In genomic region chr12:5120249-5120648, GRCm38 (mm10) we compare ENCODE assay signal across 8 mouse cellular contexts.
A peak's percentile ranks its signal among the peaks of the same experiment; 100 is the strongest.
DNase-seq lines count a peak whose midpoint lies in the region; ATAC-seq lines count a peak whose summit lies in the region.

No protein-coding gene starts in this region.

- peaks cover 11% of the 10 kb centered on the region; the same call in 1 of the 2 replicates for H3K4me1 ChIP-seq in kidney, embryonic 14.5 days (ENCODE audit: control insufficient read depth, insufficient read depth, low read length)
- H3K4me1 ChIP-seq in embryonic facial prominence, embryonic 12.5 days, result 0 out of 2 replicates have a peak, but pooled peaks cover 6% of the 10 kb centered on the region
- peaks cover 16% of the 10 kb centered on the region for H3K4me1 ChIP-seq in hindbrain, embryonic 12.5 days
- peaks cover 18% of the 10 kb centered on the region for H3K4me1 ChIP-seq in midbrain, embryonic 14.5 days (ENCODE audit: control insufficient read depth, insufficient read depth, low read length)

- peak; percentile 32; the same call in 1 of the 2 replicates for ATAC-seq in kidney, embryonic 14.5 days (ENCODE audit: low FRiP score, low TSS enrichment)
- no peak for ATAC-seq in embryonic facial prominence, embryonic 12.5 days (ENCODE audit: insufficient number of reproducible peaks, insufficient read depth, low FRiP score, low TSS enrichment)
- 0 out of 2 replicates have a peak, but pooled peaks have one; percentile 21 for ATAC-seq in hindbrain, embryonic 12.5 days (ENCODE audit: low FRiP score)
- ATAC-seq in midbrain, embryonic 14.5 days (ENCODE audit: low FRiP score, low TSS enrichment), result no peak
- no peak for ATAC-seq in megakaryocyte-erythroid progenitor cell, adult 5-6 weeks (replicated peaks; ENCODE audit: low FRiP score, low TSS enrichment, poor library complexity, severe bottlenecking)

- H3K9ac ChIP-seq in kidney, embryonic 14.5 days (ENCODE audit: low read depth, low read length), result no peak overlapping the region
- no peak overlapping the region for H3K9ac ChIP-seq in embryonic facial prominence, embryonic 12.5 days
- no peak overlapping the region for H3K9ac ChIP-seq in hindbrain, embryonic 12.5 days
- no peak overlapping the region for H3K9ac ChIP-seq in midbrain, embryonic 14.5 days (replicated peaks; ENCODE audit: low read length)

- WGBS in kidney, embryonic 14.5 days, result 41% methylated on average over 6 of the region's 6 CpGs
- 63% methylated on average over 6 of the region's 6 CpGs for WGBS in embryonic facial prominence, embryonic 12.5 days
- WGBS in hindbrain, embryonic 12.5 days, result 63% methylated on average over 6 of the region's 6 CpGs
- 67% methylated on average over 6 of the region's 6 CpGs for WGBS in midbrain, embryonic 14.5 days

- H3K9me3 ChIP-seq in kidney, embryonic 14.5 days (ENCODE audit: control insufficient read depth, low read length), result no peaks in the 10 kb centered on the region
- no peaks in the 10 kb centered on the region for H3K9me3 ChIP-seq in embryonic facial prominence, embryonic 12.5 days
- no peaks in the 10 kb centered on the region for H3K9me3 ChIP-seq in hindbrain, embryonic 12.5 days (replicated peaks)
- no peaks in the 10 kb centered on the region for H3K9me3 ChIP-seq in midbrain, embryonic 14.5 days (ENCODE audit: control insufficient read depth, low read length)

- H3K4me3 ChIP-seq in kidney, embryonic 14.5 days (ENCODE audit: low read length), result no peak overlapping the region
- no peak overlapping the region for H3K4me3 ChIP-seq in embryonic facial prominence, embryonic 12.5 days
- H3K4me3 ChIP-seq in hindbrain, embryonic 12.5 days, result no peak overlapping the region
- H3K4me3 ChIP-seq in midbrain, embryonic 14.5 days (replicated peaks; ENCODE audit: low read depth, low read length), result no peak overlapping the region

- no peaks in the 10 kb centered on the region for H3K36me3 ChIP-seq in kidney, embryonic 14.5 days (ENCODE audit: control insufficient read depth, insufficient read depth, low read length)
- 0 out of 2 replicates have a peak, but pooled peaks cover 3% of the 10 kb centered on the region for H3K36me3 ChIP-seq in embryonic facial prominence, embryonic 12.5 days
- H3K36me3 ChIP-seq in hindbrain, embryonic 12.5 days, result no peaks in the 10 kb centered on the region
- no peaks in the 10 kb centered on the region for H3K36me3 ChIP-seq in midbrain, embryonic 14.5 days (ENCODE audit: control insufficient read depth, insufficient read depth, low read length)

- DNase-seq in kidney, postnatal 10 days, result no peak
- no peak for DNase-seq in midbrain, embryonic 14.5 days
- DNase-seq in spleen, adult 12 weeks (ENCODE audit: low spot score), result no peak
- no peak for DNase-seq in left cerebral cortex, adult 9 months (ENCODE audit: low spot score in 2 of 2)

- H3K27me3 ChIP-seq in kidney, embryonic 14.5 days (ENCODE audit: control insufficient read depth, insufficient read depth, low read length), result no peaks in the 10 kb centered on the region
- H3K27me3 ChIP-seq in embryonic facial prominence, embryonic 12.5 days, result no peaks in the 10 kb centered on the region
- no peaks in the 10 kb centered on the region for H3K27me3 ChIP-seq in hindbrain, embryonic 12.5 days
- H3K27me3 ChIP-seq in midbrain, embryonic 14.5 days (ENCODE audit: control insufficient read depth, insufficient read depth, low read length), result no peaks in the 10 kb centered on the region

- peak overlapping the region; percentile 43; the same call in 1 of the 2 replicates for H3K27ac ChIP-seq in kidney, embryonic 14.5 days (ENCODE audit: low read depth, low read length)
- no peak overlapping the region for H3K27ac ChIP-seq in embryonic facial prominence, embryonic 12.5 days
- no peak overlapping the region; the same call in 1 of the 2 replicates for H3K27ac ChIP-seq in hindbrain, embryonic 12.5 days
- peak overlapping the region; percentile 41; the same call in 1 of the 2 replicates for H3K27ac ChIP-seq in midbrain, embryonic 14.5 days (replicated peaks; ENCODE audit: low read depth, low read length)

- peak overlapping the region; percentile 38 for H3K4me2 ChIP-seq in kidney, embryonic 14.5 days (replicated peaks; ENCODE audit: low read depth, low read length)
- H3K4me2 ChIP-seq in embryonic facial prominence, embryonic 12.5 days (replicated peaks), result peak overlapping the region; percentile 34; the same call in 1 of the 2 replicates
- peak overlapping the region; percentile 48 for H3K4me2 ChIP-seq in hindbrain, embryonic 12.5 days (replicated peaks)
- H3K4me2 ChIP-seq in midbrain, embryonic 14.5 days (ENCODE audit: low read length), result peak overlapping the region; percentile 46

Comparison
In these comparisons a context has a peak if more than half of its experiments do, and no peak if none do; other contexts are left out.
1. ATAC-seq: peak in kidney, embryonic 14.5 days (single experiment) and hindbrain, embryonic 12.5 days (single experiment); none in embryonic facial prominence, embryonic 12.5 days (single experiment), midbrain, embryonic 14.5 days (single experiment) and megakaryocyte-erythroid progenitor cell, adult 5-6 weeks (single experiment).
2. H3K27ac ChIP-seq: peak in kidney, embryonic 14.5 days (single experiment) and midbrain, embryonic 14.5 days (single experiment); none in embryonic facial prominence, embryonic 12.5 days (single experiment) and hindbrain, embryonic 12.5 days (single experiment).
3. Peak in every context shown above with its lines, with median percentiles within 50 percentile points of each other: H3K4me2 ChIP-seq.